Mouse (Mus musculus) brain, embryonic 14.5 days (tissue): ENCODE results near the gene Metap2.

Source experiments
- CTCF ChIP-seq: fragments of 200-500 bp; IDR thresholded peaks from 2 replicates; pipeline ENCODE4 v1.5.1; 2012; ENCODE audit warnings: inconsistent platforms, mild to moderate bottlenecking, moderate library complexity, borderline replicate concordance; ENCODE audit not compliant: insufficient read depth, insufficient read length; ENCODE audit errors: extremely low read depth
- POLR2A ChIP-seq: fragments of 200-500 bp; IDR thresholded peaks from 2 replicates; pipeline ENCODE4 v1.6.1; 2012; ENCODE audit warnings: mild to moderate bottlenecking, inconsistent platforms, borderline replicate concordance; ENCODE audit not compliant: poor library complexity, insufficient read depth, insufficient read length, severe bottlenecking; ENCODE audit errors: extremely low read depth

DNA sequence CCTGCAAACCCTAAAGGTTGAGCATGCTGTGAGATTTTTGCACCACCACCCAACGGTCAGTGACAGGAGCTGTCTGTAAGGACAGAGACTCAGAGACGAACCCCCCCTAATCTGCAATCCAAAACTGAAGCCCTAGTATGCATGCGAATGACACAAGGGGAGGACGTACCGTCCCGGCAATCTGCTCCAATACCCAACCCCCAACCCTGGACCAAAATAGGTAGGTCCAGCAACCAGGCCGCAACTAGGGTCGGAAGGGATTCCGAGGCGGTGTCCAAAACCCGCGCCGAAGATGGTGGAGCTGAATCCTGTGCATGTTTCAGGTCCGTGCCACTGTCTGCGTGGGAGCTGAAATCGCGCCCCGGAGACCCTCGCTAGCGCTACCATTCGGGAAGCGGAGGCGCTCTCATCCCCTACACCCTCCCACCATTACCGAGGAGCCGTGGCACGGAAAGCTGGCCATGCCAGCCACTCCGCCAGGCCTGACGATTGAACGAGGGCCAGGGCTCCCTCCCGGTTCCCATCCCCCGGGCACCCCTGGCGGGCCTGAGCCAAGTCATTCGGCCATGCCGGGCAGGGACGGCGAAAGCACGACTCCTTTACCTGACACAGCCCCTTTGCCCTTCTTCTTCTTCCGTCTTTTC is 7.8 kb downstream of the Metap2 start:
- no peak for TF ChIP-seq CTCF
- TF ChIP-seq POLR2A: no peak
